Mouse (Mus musculus): ENCODE data around the gene C1qtnf3.

- TF ChIP-seq CTCF (IDR thresholded peaks at IDR 0.05; ENCODE audit: low read depth, low read length) (no peak), POLR2AphosphoS5 (IDR thresholded peaks at IDR 0.05; ENCODE audit: insufficient replicate concordance, low read depth, low read length) (no peak), GATA1 (IDR thresholded peaks at IDR 0.05; ENCODE audit: borderline replicate concordance, low read length) (no peak)
These were observed 51.7 kb downstream of the C1qtnf3 start for GRCm38 (mm10) chr15:11003791-11004190.
